Mouse (Mus musculus): ENCODE measurements around the gene Galnt16.

GRCm38 (mm10) chr12:80522006-80522405, 3.9 kb downstream of the Galnt16 start:
- TF ChIP-seq CTCF (IDR thresholded peaks at IDR 0.05; ENCODE audit: control insufficient read depth, insufficient read depth, insufficient replicate concordance, low read depth, low read length) (no peak), POLR2A (IDR thresholded peaks at IDR 0.05; ENCODE audit: control insufficient read depth, low read depth, low read length) (no peak)
